Mouse (Mus musculus) left cerebral cortex, adult 18-20 months (tissue): ENCODE measurements around the gene Gpr152. TPM values are rescaled to one million over a fixed set of nuclear protein-coding genes. Genes with fewer than 3 reads are reported as not detected.
A peak's percentile ranks its signal among the peaks of the same experiment; 100 is the strongest.

Experiments used
- DNase-seq, 2 experiments: peaks; one replicate each; pipeline ENCODE4 v3.0.0; 2021 to 2022; ENCODE audit warnings: low spot score in 2 of 2, mixed read lengths in 1 of 2
- total RNA-seq, 2 experiments: library from RNA; stranded (reverse); gene quantifications; 2 replicates each; pipeline ENCODE4 v1.2.3; 2021

Gene Gpr152
- total RNA-seq, 2 experiments from 2014 or later: 0.12 TPM

DNA sequence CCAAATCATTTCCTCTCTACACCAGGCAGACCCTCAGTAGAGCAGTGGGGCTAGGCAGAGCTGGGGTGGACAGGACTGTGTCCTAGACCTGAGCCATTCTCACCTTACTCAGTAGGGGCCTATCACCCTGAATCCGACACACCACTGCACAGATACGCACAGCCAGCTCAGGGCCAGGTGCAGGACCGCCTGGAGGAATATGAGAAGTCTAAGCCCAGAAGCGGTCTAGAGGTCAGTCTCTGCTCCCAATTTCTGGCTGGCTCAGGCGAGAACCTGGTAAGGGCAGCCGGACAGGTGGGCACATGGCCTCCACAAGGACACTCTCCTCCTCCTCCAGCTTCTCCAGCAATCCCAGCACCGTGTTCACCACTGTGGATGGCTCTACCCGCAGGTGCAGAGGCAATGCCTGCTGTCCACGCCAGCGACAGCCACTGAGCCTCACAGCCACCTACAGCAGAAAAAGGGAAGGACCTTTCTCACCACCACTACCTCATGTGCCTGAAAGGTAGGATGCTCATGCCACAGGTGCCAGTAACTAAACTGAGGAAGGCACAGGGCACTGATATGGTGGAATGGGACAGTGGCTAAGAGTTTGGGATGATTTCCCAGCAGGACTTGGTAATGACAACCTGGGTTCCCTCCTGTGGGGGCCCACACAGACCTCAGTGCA is 31.3 kb downstream of the Gpr152 start:
- DNase-seq: no peak

DNA sequence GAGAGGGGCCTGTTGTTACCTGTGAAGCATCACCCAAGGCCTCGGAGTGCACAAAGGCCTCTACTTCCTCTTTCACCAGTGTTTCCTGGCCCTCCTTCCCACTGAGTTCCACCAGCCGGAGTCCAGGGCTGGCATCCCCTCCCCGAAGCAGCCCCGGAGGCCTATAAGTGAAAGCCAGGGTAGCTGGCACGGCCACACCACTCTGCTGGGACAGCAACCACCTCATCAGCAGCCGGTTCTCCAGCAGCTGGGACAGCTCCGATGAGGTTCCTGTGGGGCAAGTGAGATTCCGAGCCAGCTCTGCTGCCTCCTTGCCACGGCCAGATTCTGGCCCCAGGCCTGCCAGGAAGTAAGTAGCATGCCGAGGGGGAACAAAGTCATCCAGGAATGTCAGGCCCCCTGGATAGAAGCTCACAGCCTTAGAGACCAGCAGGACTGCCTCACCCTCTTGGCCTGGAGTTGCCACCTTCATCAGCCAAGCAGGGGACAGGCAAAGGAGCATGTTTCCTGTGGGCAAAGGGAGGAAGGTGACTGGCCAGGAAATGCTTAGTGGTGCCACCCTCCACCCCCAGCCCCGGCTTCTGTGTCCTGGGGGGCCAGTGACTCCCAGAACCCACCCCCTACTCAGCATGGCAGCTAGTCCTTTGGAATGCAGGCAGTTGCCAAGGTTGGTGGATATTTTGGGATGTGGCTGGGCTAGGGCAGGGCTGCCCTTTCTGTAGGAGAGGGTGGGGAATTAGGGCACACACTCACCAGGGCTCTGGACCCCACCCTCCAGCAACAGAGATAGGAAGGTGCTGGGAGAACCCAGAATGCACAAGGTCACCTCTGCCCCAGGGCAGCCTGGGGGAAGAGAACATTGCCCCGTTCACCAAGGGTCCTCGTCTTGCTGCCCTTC is 32.1 kb downstream of the Gpr152 start:
- DNase-seq: no peak

DNA sequence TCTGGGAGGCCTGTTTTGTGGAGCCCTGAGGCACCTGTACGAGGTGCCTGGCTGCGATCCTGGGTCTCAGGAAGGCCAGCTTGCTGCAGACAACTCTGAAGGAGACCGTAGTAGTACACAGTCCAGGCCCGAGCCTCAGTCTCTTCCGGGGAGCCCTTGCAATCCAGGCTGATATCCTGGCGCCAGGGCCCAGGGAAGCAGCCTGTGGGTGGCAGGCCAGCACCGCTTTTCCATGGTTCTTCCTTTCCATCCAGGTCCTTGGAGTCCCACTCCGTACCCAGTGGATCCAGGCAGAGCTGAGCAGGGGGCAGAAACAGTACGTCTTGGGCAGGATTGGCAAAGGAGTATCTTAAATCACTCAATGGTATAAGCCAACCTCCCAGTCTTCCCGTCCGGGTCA is 33.3 kb downstream of the Gpr152 start:
- DNase-seq: no peak

DNA sequence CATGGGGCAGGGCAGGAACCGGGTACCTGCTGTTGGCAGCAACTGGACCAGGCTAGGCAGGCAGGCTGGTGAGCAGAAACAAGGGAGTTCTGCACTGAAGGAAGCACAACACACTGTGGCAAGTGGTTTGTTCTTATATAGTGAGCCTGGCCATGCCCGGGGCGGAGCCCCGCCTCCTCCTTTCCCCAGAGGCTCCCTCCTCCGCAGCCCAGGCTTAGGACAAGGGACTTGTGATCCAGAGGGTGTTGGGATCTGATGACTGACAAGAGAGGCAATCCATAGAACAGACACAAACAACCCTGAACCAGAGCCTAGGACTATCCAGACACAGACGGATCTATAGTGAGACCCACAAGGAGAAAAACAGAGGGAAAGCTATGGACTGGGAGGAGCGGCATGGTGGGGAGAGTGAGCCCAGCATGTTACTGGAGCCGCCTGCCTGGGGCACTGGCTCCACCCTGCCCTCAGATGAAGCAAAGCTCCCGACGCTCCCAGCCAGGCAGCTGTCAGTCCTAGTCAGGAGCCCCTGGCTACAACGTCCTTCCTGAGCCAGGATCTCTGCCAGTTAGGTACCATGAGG is 35.9 kb downstream of the Gpr152 start, which contains the start of gene Carns1:
Gene Carns1 (minus strand): TSS at position 112 of the 580 bp plus-strand sequence.
- peak in 1 of 2 experiments; percentile 34 for DNase-seq

DNA sequence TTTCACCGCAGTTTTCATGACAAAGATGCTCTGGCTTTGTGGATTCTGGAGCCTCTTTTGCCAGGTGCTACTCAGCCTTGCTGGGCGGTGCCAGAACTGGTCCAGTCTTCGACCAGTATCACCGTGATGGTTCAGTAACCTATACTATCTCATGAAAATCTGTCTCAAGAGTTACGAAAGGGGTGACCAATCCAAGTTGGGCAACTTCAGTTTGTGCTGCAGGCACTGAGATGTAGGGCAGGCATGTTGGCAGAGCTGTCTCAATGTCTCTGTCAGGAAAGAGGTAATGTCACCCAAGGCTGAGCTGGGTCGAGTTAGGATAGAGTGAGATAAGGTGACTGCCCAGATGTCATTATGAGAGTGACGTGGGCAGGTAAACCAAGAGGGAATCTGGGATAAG is 40.8 kb downstream of the Gpr152 start:
- no peak for DNase-seq

DNA sequence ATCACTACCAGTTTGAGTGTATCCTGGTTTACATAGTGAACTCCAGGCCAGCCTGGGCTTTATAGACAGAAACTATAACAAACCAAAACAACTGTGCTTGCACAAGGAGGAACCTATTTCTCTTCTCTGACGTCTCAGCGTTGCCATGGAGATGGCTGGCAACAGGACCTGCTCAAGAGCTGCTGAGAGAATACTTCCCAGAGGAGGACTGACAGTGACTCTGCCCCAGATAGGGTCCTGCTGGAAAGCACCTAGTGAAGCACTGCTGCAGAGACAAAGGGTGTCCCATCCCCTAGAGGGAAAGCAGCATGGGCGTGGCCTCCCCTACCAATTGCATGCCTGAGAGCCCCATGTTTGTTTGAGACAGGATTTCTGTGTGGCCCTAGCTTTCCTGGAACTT is 42.3 kb downstream of the Gpr152 start:
- peak; percentile 72 to 74 for DNase-seq

DNA sequence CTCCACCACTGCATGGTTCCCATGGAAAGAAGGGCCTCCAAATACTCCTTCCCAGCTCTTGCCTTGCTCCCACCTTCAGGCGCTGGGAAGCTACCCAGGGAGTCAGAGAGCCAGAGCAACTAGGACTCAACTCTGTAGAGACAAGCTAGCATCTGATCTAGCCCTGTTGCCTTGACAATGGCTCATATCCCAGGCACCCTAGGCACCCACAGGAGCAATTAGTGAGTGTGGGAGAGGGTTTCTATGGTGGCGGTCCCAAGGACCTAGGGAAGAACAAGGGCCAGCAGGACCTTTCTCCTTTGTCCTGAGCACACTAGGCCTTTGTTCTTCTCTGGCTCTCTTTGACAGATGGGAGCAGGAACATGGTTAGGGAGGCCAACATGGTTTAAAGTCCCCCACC is 44.1 kb downstream of the Gpr152 start:
- no peak for DNase-seq

DNA sequence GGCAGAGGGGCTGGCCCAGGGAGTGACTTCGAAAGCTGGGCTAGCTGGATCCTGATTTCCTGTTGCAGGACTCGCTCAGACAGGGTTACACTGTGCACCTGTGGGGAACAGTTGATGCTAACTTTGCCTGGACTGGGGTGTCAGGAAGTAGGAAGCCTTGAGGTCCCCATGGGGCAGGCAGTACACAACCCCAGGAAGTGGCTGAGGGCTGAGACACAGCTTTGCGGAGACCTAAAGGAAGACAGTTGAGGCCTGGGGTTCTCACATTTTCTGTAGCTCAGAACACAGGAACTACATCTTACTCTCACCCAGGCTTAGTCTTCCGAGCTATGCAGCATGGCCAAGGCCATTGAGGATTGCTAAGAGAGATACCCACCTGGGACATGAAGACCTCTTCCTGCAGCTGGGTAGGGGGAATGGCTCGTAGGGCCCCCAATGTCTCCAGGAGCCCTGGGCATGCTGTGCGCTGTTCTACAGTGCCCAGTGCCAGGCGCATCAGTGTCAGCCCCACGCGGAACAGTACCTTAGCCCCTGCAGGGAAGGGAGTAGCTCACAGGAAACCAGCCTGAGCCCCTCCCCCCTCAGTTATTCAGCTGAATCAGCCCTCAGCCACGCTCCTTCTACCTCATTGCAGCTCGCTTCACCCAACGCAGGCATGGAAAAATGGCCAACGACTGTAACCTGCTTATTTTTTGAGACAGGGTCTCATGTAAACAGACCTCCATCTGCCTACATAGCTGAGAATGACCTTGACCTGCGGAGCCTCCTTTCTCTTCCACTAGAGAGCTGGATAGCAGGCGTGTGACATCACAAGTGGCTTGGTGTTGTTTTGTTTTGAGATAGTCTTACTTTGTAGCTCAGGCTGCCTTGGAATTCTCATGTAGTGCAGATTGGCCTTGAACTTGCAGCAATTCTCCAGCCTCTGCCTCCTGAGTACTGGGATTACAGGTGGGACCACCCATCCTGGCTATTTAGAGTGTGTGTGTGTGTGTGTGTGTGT is 45.7 kb downstream of the Gpr152 start:
- DNase-seq: no peak

DNA sequence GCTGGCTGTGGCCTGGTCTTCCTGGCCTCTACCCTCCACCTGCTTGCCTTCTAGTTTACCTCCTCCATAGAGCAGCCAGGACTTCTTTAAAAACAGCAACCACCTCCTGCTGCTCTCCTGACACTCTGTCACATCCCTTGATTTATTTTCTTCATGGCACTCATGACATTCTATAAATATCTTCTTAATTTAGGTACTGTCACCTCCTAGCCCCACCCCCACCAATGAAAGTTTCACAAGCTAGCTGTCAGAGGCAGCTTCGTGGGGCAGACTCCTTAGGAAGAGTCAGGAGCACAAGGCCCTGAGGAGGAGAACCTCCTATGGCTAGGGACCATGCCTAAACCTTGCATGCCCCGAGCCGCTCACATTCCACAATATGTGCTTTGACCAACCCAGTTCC is 47.7 kb downstream of the Gpr152 start:
- DNase-seq: no peak

DNA sequence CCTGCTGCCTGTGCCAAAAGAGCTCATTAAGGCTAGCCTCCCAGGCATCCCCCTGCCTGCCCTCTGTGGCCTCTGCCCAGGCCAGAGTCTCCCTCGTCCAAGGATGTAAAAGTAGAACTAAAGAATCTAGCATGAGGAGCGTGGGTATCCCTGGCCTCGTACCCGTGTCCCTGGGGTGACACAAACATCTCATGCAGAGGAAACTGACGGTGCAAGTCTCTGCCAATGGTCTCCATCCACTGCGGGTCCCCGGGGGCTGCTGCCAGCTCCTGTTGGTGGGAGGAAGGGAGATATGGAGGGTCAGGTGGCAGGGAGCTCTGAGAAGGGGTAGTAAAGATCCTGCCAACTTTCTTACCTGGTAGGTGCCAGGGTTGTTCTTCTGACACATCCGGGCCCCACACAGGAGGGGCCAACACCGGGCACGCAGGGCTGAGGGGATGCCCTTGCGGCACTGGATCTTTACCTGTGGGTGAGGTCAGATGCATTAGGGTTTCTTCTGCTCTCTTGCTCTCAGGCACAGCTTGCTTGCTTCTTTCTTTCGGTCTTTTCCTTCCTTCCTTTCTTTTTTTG is 49.5 kb downstream of the Gpr152 start:
- DNase-seq: no peak

DNA sequence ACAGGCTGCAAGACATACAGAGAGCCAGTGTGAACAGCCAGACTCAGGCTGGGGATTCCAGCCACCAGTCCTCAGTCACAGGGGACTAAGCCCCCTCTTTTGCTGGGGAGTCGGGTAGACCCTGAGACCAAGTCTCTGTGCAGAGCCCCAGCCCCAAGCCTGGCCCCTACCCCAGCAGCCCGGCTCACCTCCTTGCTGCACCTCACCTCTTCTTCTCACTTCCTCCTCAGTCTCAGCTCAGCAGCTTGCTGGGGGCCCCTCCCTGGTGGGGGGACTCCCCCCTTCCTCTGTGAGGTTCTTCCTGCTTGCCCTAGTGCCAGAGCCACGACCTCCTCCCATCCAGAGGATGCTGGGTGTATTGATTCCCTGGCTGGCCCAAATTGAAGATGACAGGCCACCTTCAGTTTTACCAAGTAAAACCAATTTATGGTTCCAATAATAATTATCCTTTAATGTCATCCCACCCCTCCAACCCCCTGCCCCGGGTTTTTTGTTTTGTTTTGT is 51.3 kb downstream of the Gpr152 start, which contains the start of gene Tbc1d10c:
Gene Tbc1d10c (minus strand): TSS at position 454 of the 504 bp plus-strand sequence.
- DNase-seq: no peak

DNA sequence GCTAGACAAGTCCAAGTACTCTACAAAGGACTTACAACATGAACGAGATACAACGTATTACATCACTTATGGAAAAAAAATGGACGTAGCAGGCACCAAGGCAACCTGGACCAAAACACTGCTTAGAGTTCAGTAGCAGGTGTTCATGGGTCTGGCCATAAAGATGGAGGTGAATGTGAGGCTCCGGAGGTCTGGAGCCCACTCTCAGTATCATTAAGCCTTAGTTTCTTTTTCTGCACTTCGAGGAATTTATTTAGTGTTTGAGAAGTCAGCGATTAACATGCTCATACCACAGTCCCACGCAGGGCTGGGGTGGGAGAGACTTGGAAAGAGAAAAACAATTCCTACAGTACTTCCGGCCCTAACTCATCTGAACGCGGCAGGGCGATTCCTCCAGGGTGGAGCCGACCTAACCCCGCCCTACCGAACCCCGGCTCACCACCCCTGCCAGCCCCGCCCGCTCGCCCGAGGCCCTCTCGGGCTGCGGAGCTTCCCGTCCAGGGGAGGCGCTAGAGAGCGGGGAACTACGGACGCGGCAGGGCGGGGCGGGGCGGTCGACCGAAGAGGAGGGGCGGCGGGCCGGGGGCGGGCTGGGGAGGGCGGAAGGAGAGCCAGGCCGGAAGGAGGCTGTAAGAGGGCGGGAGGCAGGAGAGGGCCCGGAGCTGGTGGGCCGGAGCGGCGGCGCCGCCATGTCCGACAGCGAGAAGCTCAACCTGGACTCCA is 52.1 kb downstream of the Gpr152 start, which contains the start of gene Ppp1ca:
Gene Ppp1ca (plus strand): TSS at position 538 of the 723 bp plus-strand sequence.
- peak; percentile 95 for DNase-seq

DNA sequence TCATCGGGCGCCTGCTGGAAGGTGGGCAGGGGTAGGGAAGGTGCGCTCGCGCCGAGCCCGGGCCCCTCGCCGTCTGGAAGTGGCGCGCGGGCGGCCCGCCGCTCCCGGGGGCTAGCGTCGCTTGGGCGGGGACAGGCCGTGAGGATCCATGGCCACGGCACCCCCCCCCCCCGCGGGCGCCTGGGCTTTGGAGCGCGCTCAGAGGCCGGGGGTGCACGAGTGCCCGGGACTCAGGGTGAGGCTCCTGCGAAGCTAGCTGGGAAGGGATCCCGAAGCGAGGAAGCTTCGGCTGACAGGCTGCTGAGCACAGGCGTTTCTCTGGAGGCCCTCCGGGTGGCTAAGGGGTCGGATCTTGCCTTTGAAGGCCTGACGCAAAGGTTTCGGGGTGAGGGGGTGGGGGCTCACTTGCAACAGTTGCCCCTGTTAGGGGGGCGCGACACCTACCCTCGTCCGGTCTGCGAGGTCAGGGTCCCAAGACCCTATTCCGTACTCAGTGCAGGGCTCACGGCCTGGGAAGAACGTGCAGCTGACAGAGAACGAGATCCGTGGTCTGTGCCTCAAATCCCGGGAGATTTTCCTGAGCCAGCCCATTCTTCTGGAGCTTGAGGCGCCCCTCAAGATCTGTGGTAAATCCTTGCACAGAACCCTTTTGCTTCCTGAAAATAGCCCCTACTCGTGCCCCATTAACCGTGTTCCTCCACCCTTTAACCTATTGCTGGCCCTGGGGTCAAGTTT is 52.8 kb downstream of the Gpr152 start:
- no peak for DNase-seq

DNA sequence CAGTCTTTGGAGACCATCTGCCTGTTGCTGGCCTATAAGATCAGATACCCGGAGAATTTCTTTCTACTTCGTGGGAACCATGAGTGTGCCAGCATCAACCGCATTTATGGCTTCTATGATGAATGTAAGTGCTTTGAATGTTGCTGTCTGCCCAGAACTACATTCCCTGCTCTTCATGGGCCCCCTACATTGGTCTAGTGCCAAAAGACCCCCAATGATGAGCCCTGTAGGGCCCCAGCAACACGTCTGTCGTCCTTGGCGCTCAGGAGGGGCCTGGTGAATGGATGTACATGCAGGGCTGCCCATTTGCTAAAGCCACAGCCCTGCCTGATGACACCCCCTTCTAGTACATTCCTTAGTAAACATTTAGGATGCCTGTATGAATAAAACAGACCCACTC is 53.5 kb downstream of the Gpr152 start:
- no peak for DNase-seq

DNA sequence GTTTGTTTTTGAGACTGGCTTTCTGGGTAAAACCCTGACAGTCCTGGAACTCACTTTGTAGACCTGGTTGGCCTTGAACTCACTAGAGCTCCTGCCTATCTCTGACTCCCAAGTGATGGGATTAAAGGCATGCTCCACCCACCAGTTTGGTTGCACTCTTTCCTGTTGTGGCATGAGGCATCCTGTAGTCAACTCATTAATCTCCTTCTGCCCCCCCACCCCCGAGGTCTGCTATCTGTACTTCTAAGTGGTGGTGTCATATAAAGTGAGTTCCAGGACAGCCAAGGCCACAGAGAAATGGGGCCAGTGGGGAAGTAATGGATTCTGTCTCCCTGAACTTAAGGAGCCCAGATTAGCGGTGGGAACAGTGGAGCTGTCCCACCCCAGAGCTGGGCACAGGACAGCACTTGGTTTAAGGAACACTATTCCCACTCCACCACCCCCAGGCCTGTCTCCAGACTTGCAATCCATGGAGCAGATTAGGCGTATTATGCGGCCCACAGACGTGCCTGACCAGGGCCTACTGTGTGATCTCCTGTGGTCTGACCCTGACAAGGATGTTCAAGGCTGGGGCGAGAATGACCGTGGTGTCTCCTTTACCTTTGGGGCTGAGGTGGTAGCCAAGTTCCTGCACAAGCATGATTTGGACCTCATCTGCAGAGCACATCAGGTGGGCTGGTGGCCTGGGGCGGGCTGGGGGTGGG is 54.6 kb downstream of the Gpr152 start:
- no peak for DNase-seq

DNA sequence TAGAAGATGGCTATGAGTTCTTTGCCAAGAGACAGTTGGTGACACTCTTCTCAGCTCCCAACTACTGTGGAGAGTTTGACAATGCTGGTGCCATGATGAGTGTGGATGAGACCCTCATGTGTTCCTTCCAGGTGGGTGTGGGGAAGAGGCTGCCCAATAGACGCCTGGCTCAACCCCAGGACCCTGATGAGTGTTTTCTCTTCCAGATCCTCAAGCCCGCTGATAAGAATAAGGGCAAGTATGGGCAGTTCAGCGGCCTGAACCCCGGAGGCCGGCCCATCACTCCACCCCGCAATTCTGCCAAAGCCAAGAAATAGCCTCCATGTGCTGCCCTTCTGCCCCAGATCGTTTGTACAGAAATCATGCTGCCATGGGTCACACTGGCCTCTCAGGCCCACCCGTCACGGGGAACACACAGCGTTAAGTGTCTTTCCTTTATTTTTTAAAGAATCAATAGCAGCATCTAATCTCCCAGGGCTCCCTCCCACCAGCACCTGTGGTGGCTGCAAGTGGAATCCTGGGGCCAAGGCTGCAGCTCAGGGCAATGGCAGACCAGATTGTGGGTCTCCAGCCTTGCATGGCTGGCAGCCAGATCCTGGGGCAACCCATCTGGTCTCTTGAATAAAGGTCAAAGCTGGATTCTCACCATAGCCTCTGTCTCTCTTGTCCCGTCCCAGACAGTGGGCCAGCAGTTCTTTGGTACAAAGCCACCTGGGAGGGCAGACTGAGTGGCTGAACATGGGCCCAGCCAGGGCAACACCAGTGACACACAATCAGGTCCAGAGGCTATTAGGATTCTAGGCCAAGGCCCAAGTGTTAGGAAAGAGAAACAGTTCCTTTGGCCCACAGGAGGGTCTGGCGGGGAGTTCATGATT is 55.4 kb downstream of the Gpr152 start:
- DNase-seq: no peak
